Mouse (Mus musculus): Measurements from ENCODE around the gene Pigz. TPM values are rescaled to one million over a fixed set of nuclear protein-coding genes. Genes with fewer than 3 reads are reported as not detected.

Pigz gene
- polyA plus RNA-seq, 1 experiment from 2014 or later, result 0.73 TPM

Small RNA genes within 50 kb of the gene (microRNA-seq; reads per million reads assigned to microRNA genes)
- not detected for gene Gm26269

Other genes with a start within 250 kb of the Pigz start
- 0.04 and 0.18 TPM in 2 replicates for gene Meltf, start 55.0 kb upstream of the Pigz start, polyA plus RNA-seq (2015; fragmentation: Nextera tagmentation; extraction: Ambion mirVana)
- 104 and 106 TPM in 2 replicates for gene 0610012G03Rik, start 14.6 kb downstream of the Pigz start, polyA plus RNA-seq (2015; fragmentation: Nextera tagmentation; extraction: Ambion mirVana)
- gene Ncbp2, start 14.7 kb downstream of the Pigz start, polyA plus RNA-seq (2015; fragmentation: Nextera tagmentation; extraction: Ambion mirVana), result 65.8 and 66.4 TPM in 2 replicates
- 9.9 and 10.9 TPM in 2 replicates for gene Senp5, start 69.4 kb downstream of the Pigz start, polyA plus RNA-seq (2015; fragmentation: Nextera tagmentation; extraction: Ambion mirVana)
- 21.8 and 23.8 TPM in 2 replicates for gene Pak2, start 145.5 kb downstream of the Pigz start, polyA plus RNA-seq (2015; fragmentation: Nextera tagmentation; extraction: Ambion mirVana)
- gene Pigx, start 165.9 kb downstream of the Pigz start, polyA plus RNA-seq (2015; fragmentation: Nextera tagmentation; extraction: Ambion mirVana), result 60.1 and 64.3 TPM in 2 replicates
- 19.1 and 19.2 TPM in 2 replicates for gene Cep19, start 165.9 kb downstream of the Pigz start, polyA plus RNA-seq (2015; fragmentation: Nextera tagmentation; extraction: Ambion mirVana)
- gene Nrros, start 231.7 kb downstream of the Pigz start, polyA plus RNA-seq (2015; fragmentation: Nextera tagmentation; extraction: Ambion mirVana), result 7.6 and 18.4 TPM in 2 replicates
- 0.42 TPM in 1 of 2 replicates, not detected in the other for gene Bex6, start 246.0 kb downstream of the Pigz start, polyA plus RNA-seq (2015; fragmentation: Nextera tagmentation; extraction: Ambion mirVana)

Data from heart, embryonic 15.5 days (tissue).